Mouse (Mus musculus): ENCODE data around the gene Rsph3b.
"Not testable (repeated sequence)": the region's sequence is repeated elsewhere in the genome, so short reads cannot be mapped to it uniquely, and the experiment has no call there.

Gene Rsph3b

DNA sequence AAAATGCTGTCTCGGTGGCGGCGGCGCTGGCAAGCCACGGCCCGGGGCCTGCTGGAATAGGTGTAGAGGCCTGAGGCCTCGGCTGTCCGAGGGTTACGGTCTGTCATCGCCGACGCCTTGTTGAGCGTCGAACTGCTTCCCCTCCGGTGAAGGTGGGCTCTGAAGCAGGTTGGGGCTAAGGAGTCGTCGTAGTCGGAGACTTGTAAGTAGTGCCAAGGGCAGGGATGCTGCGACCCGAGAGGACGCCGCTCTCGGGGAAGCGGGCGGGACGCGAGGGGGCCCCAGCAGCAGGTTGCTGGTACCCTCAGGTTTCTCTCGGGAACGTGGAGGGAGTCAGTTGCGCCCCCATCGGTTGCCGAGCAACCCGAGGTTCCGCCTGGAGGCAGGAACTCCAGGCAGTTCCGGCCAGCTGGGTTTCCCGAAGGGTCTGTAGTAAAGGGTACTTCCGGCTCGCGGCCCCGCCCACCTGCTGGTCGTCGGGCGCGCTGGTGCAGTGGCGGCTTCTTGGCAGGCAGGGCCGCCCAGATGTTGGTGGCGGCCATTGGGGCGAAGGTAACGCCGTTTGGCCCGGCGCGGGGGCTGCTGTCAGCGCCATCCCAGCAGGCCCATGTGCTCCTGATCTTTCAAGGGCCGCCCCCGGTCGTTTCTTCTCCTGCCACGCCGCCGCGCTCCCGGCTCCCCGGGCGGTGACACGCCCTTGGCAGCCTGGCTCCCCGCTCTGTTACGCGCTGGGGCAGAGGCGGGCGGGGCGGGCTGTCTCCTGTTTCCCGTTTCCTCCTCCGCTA, at the start of gene Rsph3b:
TSS of gene Rsph3b (minus strand) at position 699 of the 785 bp plus-strand sequence.
- in situ Hi-C loops (cut with MboI, MseI), result not testable (repeated sequence)

DNA sequence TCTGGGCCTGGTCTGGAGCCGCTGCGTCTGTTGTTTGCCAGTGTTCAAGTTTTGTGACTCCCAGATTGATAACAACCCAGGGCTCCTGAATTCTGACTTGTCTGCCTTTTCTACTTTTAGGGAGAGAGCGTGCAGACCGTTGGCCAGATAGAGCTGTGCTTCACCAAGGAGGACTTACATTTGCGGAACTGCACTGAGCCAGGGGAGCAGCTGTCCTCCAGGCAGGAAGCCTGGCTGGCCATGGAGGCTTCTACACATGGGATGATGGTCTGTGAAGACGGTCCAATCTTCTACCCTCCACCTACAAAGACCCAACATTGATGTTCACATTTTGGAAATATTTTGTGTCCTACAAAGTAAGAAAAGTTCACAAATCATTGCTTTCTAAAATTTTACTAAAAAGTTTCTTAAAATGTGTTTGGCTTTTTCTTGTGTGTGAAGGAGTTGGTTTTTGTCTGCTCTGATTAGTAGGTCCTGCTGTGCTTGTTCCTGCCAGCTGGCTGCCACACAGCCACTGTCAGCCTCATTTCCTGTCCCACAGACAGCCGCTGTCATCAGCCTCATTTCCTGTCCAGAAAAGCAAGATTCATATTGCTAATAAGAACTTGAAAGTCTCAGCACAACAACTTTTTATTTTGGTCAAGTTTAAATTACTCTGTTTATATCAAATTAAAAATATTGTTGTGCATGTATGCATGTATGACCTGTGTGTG, 49.5 kb upstream of the Rsph3b start:
- in situ Hi-C loops (cut with MboI, MseI), result loop anchor here (5.0 kb wide), 1 partner anchor 1134 kb away; no protein-coding TSS in a partner anchor

DNA sequence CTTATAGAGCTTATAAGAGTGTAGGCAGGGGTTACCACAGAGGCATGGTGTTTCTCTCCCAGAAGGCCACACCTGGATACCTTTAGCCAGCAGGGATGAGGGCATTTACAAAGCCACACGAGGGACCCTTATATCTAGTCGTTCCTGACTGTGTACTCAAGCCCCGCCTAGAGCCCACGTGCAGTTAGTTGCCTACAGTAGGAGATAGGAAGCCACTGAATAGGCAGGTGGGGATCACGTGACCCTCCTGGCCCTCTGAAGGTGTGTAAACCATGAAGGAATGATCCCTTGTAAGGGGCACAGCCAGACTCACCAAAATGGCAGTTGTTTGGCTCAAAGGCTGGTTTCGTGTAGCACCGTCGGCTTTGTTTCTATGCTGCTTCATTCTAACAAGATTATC, 48.3 kb upstream of the Rsph3b start:
- in situ Hi-C loops (cut with MboI, MseI), result loop anchor here (5.0 kb wide), 1 partner anchor 1135 kb away; no protein-coding TSS in a partner anchor

DNA sequence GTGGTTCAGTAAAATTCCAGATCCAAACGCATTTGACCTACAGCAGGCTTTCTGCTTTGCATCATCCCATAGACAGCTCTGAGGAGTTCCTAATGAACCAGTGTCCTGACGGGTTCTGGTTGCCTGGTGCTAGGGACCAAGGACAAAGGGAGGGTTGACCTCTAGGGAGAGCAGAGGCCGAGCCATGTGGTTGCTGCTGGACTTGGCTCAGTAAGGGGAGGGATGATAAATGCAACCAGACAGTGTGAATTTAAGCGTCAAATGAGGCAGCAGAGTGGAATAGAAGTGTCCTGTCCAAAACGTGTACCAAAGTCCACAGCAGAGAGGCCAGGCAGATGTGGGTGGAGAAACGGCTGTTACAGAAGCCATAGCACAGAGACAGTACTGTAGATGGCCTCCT, 47.0 kb upstream of the Rsph3b start:
- in situ Hi-C loops (cut with MboI, MseI), result loop anchor here (5.0 kb wide), 1 partner anchor 1137 kb away; no protein-coding TSS in a partner anchor

DNA sequence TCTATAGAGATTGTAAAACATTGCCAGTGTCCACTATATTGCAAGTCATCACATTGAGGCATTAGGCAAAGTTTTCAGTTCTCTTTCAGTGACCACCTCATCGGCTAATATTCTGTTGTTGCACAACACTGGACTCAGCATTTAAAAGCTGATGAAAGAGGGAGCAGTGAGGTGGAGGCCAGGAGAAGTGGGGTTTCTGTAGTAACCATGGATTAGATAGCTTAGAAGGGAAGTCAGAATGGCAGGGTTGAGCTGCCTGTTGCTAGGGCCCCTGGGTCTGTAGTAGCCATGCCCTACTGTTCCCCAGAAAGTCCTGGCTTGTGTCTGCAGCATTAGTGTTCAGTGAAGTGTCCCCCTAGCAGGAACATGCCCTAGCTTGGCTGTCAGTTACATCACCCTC, 37.6 kb upstream of the Rsph3b start:
- in situ Hi-C loops (cut with MboI, MseI), result not testable (repeated sequence)

DNA sequence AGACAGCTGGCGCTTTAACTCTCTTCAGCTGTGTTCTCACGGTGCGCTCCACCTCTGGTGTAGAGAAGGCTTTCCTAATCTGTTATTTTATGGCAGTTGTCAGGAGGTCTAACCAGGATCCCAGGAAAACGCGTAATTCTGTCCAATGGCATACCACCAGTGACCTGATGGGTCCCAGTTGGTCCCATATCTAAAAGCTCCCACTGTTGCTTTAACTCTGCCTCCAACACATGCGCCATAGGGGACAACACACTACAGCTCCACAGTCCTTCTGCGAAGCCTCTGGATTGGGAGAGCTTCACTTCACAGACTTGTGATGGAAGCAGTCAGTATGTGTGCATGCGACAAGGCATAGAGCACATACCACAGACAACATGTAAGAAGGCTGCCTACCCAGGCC, 31.7 kb upstream of the Rsph3b start:
- in situ Hi-C loops (cut with MboI, MseI), result not testable (repeated sequence)

DNA sequence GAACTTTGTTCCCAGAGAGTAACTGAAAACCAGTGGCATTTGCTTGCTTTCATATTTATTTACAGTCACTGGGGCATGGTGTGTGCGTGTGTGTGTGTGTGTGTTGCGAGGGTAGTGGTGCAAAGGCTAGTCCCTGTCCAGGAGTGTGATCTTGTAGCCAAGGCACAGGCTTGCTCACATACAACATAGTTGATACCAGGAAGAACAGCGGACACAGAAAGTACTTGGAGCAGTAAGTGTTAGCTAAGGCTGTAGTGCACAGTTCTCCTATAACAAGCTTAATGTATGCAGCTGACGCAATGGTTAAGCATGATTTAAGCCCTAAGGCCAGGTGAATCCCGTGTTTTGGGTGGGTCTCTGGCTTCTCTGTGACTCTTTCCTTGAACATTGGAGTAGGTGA, 30.9 kb upstream of the Rsph3b start:
- in situ Hi-C loops (cut with MboI, MseI), result not testable (repeated sequence)

DNA sequence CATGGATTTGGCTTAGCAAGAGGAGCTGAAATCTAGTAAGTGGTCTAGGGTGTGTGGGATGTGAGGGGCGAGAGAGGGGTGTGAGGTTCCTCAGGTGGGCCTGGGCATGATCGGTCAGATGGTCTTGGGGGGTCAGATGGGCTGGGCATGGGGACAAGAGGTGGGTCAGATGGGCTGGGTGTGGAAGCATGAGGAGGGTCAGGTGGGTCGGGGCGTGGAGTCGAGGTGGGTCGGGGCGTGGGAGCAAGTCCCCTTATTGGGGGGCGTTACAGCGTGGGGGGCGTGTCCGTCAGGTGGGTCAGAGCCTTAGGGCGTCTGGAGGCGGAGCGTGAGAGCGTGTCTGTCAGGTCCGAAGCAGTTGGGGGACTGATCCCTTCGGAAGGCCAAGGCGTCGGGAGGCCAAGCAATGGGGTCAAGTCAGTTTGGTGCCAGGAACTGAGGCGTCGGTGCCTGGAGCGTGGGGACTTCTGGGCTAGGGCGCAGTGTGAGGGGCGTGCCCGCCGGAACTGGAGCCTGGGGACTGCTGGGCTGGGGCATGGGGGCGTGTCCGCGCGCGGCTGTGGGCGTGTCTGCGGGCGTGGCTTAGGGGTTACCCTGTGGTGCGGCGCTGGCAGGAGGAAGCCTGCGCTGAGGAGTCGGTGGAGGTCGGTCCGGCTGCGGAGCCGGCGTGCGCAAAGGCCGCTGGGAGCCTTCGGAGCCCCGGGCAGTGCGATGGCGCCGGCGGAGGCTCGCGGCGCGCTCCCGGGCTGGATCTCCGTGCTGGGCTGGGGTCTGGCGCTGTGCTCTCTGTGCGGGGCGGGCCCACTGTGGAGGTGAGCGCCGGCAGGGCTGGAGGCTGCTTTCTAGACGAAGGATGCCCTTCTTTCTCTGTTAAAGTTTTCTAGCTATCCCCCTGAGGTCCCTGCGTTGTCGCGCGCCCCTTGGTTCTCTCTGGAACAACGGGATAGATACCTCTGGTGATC, 30.1 kb upstream of the Rsph3b start, which contains the start of gene Gm49721:
TSS of gene Gm49721 (plus strand) at position 618 of the 962 bp plus-strand sequence.
- in situ Hi-C loops (cut with MboI, MseI), result not testable (repeated sequence)

DNA sequence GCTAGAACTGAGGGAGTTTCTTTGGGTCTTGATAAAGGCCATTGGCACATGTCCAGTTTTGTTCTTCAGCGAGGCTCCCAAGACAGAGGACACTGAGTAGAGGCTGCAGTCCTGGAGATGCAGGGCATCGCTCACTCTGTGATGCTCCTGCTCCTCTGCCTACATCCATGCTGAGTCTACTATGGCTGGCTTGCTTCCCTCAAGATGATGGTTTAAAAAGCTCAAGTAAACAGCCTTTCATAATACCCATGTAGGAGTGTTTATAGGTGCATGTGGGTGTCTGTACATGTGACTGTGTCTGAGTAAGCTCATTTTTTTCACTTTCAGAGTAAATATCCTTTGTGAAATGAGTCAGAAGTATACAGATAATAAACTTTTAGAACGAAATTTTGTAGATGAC, 26.5 kb upstream of the Rsph3b start:
- in situ Hi-C loops (cut with MboI, MseI), result loop anchor here in 1 of 2 experiments (25.0 kb wide), 1 partner anchor 87 kb away; no protein-coding TSS in a partner anchor

DNA sequence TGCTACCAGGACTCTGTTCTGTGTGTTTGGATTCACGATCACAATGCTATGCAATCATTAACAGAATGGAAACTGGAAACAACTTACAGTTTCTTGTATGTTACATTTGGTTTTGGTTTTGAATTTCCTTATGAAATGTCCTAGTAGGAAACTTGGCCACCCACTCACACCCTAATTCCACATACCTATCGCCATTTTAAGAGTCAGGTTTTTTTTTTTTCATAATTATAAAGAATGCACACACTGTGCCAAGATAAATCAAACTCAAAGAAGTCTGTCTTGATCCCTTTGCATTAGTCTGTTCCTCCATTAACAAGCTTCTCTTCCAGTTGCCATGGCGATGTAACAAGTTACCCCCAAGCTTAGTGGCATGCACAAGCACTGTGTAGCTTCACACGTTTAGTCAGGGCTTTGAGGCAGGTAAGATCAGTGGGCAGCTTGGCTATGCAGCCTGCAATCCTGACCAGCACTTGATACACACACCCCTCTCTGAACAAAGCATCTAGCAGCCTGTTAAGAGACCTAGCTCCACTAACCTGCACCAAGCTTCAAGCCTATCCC, 24.4 kb upstream of the Rsph3b start:
- in situ Hi-C loops (cut with MboI, MseI), result loop anchor here in 1 of 2 experiments (25.0 kb wide), 1 partner anchor 89 kb away; no protein-coding TSS in a partner anchor

DNA sequence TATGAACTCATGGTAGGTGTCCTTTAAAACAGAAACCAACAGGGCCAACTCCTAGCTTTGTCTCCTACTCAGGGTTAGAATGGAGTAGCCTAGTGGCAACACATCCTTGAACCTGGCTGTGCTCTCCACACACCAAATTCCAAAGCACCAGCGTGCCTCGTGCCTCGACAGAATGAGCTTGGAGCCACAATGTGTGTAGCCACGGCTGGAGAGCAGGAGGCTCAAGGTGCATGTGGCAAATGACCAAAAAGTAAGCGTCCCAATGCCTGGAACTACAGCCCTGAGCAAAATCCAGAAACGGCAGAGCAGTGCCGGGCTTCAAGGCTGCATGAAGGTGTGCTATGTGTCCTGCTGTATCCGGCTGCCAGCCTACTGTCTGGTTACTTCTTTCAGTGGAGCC, 22.8 kb upstream of the Rsph3b start:
- in situ Hi-C loops (cut with MboI, MseI), result loop anchor here in 1 of 2 experiments (25.0 kb wide), 1 partner anchor 91 kb away; no protein-coding TSS in a partner anchor

DNA sequence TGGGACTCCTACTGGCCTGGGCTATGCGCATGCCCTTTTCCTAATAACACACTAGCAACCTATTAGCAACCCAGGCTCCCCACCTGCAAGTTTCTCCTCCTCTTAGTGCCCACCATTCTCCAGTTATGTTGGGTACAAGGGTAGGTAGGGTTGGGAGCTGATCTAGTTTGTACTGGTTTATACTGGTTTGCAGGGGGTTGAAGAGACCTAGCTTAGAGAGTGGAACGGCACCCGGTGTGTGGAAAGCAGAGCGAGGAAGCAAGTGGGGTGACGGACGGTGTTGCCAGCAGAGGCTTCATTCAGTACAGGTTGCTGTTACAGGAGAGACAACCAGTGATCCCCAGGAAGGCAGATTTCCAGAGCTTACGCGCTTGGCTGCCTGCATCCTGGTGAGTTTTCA, 21.9 kb upstream of the Rsph3b start, which contains the start of gene Rnaset2b:
TSS of gene Rnaset2b (plus strand) at position 301 of the 400 bp plus-strand sequence.
- in situ Hi-C loops (cut with MboI, MseI), result loop anchor here in 1 of 2 experiments (25.0 kb wide), 1 partner anchor 92 kb away; no protein-coding TSS in a partner anchor

DNA sequence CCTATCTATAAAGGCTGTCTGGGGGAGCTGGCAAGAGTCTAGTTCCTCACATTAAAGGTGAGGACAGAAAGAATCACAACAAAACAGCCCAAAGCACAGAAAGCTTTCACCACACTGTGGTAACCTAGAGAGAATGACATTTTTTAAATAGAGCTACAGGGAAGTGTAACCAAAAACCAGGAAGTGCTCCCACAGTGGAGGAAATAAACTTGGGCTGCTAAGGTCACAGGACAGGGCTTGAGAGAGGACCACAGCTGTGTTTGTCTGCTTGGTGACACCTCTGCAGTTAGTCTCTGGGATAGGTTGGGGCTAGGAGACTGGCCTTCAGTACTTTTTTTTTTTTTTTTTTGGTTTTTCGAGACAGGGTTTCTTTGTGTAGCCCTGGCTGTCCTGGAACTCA, 19.2 kb upstream of the Rsph3b start:
- in situ Hi-C loops (cut with MboI, MseI), result loop anchor here (10.0 to 25.0 kb wide), 2 partner anchors 95 to 207 kb away; partner anchors contain the start of gene Rps6ka2 (in 1 of the 2)

DNA sequence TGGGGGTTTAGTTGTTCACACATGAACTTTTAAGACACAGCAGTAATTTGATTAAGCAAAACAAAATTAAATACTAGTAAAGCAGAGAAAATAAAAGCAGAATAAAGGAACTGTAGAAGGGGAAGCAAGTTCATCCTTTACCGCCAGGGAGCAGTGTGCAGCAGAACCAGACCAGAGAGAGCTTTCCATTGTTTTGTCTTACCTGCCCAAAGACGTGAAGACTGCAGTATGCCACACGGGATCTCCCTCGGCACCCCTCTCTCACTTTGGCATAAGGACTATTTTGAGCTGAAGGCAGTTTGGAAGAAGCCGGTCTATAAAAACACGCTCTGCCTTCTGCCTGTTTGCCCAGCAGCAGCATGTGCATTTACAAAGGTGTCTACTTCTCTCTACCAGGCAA, 16.9 kb upstream of the Rsph3b start:
- in situ Hi-C loops (cut with MboI, MseI), result loop anchor here (10.0 to 25.0 kb wide), 2 partner anchors 97 to 209 kb away; partner anchors contain the start of gene Rps6ka2 (in 1 of the 2)

DNA sequence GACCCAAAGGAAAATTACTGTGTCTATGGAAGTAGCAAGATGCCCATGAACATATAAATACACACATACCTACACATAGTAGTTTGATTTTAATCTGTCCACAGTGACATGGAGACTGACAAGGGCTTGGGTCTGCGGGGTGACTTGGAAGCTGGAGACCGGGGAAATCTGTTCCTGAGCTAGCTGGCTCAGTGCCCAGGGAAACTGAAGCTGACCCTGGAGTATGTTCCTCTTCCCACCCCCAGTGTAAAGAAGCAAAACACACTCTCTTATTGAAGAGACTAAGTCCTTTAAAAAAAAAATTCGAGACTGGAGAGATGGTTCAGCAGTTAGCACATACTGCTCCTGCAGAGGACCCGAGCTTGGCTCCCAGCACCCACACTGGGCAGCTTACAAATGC, 14.5 kb upstream of the Rsph3b start:
- in situ Hi-C loops (cut with MboI, MseI), result loop anchor here (5.0 to 25.0 kb wide), 3 partner anchors 99 to 1199 kb away; partner anchors contain the start of gene Rps6ka2 (in 1 of the 2)

DNA sequence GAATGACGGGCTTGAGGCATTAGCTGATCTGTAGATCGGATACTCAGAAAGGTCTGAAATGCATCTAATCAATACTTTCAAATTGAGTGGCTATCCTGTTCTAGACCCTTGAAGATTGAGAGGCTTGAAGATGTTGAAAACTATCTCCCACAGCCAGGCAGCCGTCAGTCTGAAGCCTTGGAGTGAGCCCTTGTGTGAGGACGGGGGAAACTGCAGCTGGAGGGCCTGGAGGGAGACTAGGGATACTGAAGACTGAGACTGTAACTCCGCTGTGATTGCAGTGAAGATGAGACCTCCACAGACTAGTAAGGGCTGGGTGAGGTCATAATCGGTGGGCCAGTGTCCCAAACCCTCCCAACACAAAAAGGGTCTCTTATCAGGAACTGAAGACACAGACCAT, 13.9 kb upstream of the Rsph3b start:
- in situ Hi-C loops (cut with MboI, MseI), result loop anchor here (5.0 to 25.0 kb wide), 3 partner anchors 100 to 1200 kb away; partner anchors contain the start of gene Rps6ka2 (in 1 of the 2)

DNA sequence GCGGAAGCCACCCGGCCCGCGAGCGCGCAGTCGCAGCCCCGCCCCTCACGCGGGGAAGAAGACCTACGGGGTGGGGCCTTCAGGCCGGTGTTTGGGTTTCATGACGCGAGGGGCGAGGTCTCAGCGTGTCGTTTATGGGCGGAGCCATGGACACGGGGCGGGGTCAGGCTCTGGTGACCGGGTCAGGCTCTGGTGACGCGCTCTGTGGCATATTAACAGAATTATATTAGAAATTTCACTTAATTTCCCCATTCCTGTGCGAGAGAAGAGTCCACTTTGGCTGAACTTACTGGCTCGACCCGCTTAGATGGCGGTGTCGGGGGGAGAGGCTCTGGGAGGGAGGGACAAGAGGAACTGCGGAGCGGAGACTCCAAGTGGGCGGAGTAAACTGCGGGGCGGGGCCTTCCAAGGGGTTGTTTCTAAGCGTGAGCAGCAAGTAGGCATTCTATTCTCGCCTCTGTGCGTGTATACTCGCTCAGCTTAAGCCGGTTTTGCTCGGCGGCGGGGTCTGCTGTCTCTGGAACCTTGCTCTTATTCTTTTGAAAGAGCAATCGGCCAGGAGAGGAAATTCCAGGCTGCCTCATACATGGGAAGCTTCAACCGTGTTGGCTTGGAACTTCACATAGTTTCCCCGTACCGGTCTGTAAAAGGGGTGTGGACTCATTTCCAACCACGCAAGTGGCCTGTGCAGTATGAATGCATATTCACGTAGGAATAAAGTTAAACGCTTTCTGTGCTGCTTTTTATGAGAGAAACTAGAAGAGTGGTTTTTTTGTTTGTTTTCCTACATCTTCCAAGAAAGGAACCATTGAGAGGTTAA, 12.9 kb upstream of the Rsph3b start:
- in situ Hi-C loops (cut with MboI, MseI), result loop anchor here (5.0 to 25.0 kb wide), 3 partner anchors 101 to 1201 kb away; partner anchors contain the start of gene Rps6ka2 (in 1 of the 2)

DNA sequence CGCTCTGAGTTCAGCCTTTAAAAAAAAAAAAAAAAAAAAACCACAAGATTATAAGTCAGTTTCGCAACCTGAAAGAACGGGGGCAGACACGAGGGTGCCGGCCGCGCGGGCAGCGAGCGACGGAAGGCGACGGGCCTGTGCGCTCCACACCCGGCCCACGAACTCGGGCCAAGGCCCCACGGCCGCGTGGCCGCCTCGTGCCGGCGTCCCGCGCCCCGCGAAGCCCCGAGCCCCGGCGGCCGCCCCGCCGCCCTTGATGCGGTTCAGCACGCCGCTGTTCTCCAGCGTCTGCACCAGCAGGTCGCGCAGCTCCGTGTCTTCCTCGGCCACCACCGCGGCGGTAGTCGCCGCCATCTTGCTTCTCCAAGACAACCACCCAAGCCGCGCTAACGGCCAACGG, 12.3 kb upstream of the Rsph3b start, which contains the start of gene Tagap1:
TSS of gene Tagap1 (minus strand) at position 381 of the 400 bp plus-strand sequence.
- in situ Hi-C loops (cut with MboI, MseI), result loop anchor here (5.0 to 25.0 kb wide), 3 partner anchors 102 to 1202 kb away; partner anchors contain the start of gene Rps6ka2 (in 1 of the 2)

DNA sequence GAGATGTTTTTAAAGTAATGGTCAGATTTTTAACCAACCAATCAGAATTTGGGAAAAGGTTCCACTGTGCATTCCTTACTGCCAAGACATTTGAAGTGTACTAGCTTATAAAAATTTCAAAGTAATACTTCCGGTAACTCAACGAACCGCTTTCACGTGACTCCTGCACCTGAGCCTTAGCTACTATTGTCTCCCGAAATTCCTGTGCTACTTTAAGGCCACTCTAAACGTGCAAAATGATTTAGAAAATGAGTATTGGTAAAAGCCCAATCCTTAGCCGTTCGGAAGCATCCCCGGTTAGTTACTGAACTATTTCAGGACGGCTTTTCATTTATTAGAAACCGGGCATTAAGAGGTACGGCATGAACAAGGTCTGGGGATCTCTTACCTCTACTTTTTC, 11.9 kb upstream of the Rsph3b start:
- in situ Hi-C loops (cut with MboI, MseI), result loop anchor here (5.0 to 25.0 kb wide), 3 partner anchors 102 to 1202 kb away; partner anchors contain the start of gene Rps6ka2 (in 1 of the 2)
